ENCODE assay signal across 8 mouse cellular contexts in the genomic region with DNA sequence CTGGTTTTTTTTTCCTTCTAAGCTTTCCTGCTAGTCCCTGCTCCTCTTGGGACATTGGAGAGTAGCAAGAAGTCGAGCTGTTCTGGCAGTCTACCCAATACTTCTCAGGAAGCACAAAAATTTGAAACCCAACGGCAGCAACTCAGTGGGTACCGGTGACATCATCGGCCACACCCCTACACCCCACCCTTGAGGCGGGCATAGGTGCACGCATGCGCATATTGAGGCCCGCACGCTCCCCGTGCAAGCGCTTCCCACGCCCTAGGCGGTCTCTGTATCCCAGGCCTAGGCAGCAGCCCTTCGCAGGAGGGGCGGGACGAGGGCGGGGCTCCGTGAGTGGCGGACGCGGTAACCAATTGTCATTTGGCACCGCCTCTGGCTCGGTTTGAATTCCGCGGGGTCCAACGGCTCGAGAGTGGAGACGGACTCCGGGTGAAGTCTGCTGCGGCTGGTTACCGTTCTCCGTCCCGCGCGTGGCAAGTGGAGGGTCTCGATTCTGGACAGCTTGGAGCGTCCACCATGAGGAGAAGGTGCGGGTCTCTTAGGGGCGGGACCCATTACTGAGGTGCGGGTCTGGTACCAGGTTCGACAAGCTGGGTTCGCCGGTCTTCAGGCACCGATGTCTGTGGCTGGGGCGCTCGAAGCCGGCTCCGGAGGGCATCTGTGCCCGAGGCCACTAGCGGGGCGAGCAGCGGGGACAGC. TPM values are rescaled to one million over a fixed set of nuclear protein-coding genes. Genes with fewer than 3 reads are reported as not detected.
A peak's percentile ranks its signal among the peaks of the same experiment; 100 is the strongest.
DNase-seq lines count a peak whose midpoint lies in the region; ATAC-seq and TF ChIP-seq lines count a peak whose summit lies in the region.

A gene (plus strand): TSS at position 389 of the 702 bp plus-strand sequence.

- peaks cover 28% of the 10 kb centered on the region for H3K36me3 ChIP-seq in heart, embryonic 12.5 days
- H3K36me3 ChIP-seq in kidney, postnatal 0 days (ENCODE audit: insufficient read depth, low read length): 0 out of 2 replicates have a peak, but pooled peaks cover 3% of the 10 kb centered on the region
- peaks cover 3% of the 10 kb centered on the region; the same call in 1 of the 2 replicates for H3K36me3 ChIP-seq in liver, embryonic 11.5 days (ENCODE audit: control insufficient read depth, insufficient read depth, low read length)
- peaks cover 2% of the 10 kb centered on the region; the same call in 1 of the 2 replicates for H3K36me3 ChIP-seq in stomach, embryonic 14.5 days (ENCODE audit: control insufficient read depth, insufficient read depth, low read length)

- H3K27me3 ChIP-seq in heart, embryonic 12.5 days (replicated peaks): no peaks in the 10 kb centered on the region
- no peaks in the 10 kb centered on the region for H3K27me3 ChIP-seq in kidney, postnatal 0 days (ENCODE audit: insufficient read depth, low read length)
- H3K27me3 ChIP-seq in liver, embryonic 11.5 days (replicated peaks; ENCODE audit: control insufficient read depth, insufficient read depth, low read length): no peaks in the 10 kb centered on the region
- no peaks in the 10 kb centered on the region for H3K27me3 ChIP-seq in stomach, embryonic 14.5 days (ENCODE audit: control insufficient read depth, insufficient read depth, low read length)

- DNase-seq in CD4-positive helper T cell, adult 2 months (ENCODE audit: low read depth, low spot score): peak; percentile 98
- peak; percentile 92 for DNase-seq in brain, embryonic 18.5 days (ENCODE audit: low read depth, low spot score)
- DNase-seq in kidney, postnatal 0 days (ENCODE audit: low spot score): peak; percentile 98
- peak; percentile 99 for DNase-seq in liver, embryonic 11.5 days (ENCODE audit: low spot score)
- peak; percentile 99 for DNase-seq in naive thymus-derived CD4-positive, alpha-beta T cell, adult 2 months (ENCODE audit: low read depth)

- TF ChIP-seq CTCF in kidney, postnatal 0 days (IDR thresholded peaks at IDR 0.05; ENCODE audit: low read depth): no peak

- H3K9me3 ChIP-seq in heart, embryonic 12.5 days (replicated peaks): no peaks in the 10 kb centered on the region; the same call in 1 of the 2 replicates
- H3K9me3 ChIP-seq in kidney, postnatal 0 days (replicated peaks; ENCODE audit: low read length): no peaks in the 10 kb centered on the region
- no peaks in the 10 kb centered on the region for H3K9me3 ChIP-seq in liver, embryonic 11.5 days (ENCODE audit: control insufficient read depth, low read length)
- no peaks in the 10 kb centered on the region for H3K9me3 ChIP-seq in stomach, embryonic 14.5 days (ENCODE audit: control insufficient read depth, low read depth, low read length)

- peak within 1 kb of the TSS; percentile 87 for H3K9ac ChIP-seq in heart, embryonic 12.5 days
- H3K9ac ChIP-seq in kidney, postnatal 0 days (ENCODE audit: low read depth, low read length): peak within 1 kb of the TSS; percentile 75
- H3K9ac ChIP-seq in liver, embryonic 11.5 days (ENCODE audit: low read depth, low read length): peak within 1 kb of the TSS; percentile 98
- H3K9ac ChIP-seq in stomach, embryonic 14.5 days (replicated peaks; ENCODE audit: low read depth, low read length): peak within 1 kb of the TSS; percentile 55

- H3K27ac ChIP-seq in heart, embryonic 12.5 days (ENCODE audit: poor library complexity, severe bottlenecking): peak within 1 kb of the TSS; percentile 83
- H3K27ac ChIP-seq in kidney, postnatal 0 days: peak within 1 kb of the TSS; percentile 71
- H3K27ac ChIP-seq in liver, embryonic 11.5 days (ENCODE audit: low read depth, low read length): peak within 1 kb of the TSS; percentile 92
- H3K27ac ChIP-seq in stomach, embryonic 14.5 days (ENCODE audit: low read length): peak within 1 kb of the TSS; percentile 74

- peaks cover 19% of the 10 kb centered on the region for H3K4me1 ChIP-seq in heart, embryonic 12.5 days (replicated peaks)
- H3K4me1 ChIP-seq in kidney, postnatal 0 days (replicated peaks; ENCODE audit: insufficient read depth, low read length): no peaks in the 10 kb centered on the region
- H3K4me1 ChIP-seq in liver, embryonic 11.5 days (replicated peaks; ENCODE audit: control insufficient read depth, insufficient read depth, low read length): peaks cover 18% of the 10 kb centered on the region
- H3K4me1 ChIP-seq in stomach, embryonic 14.5 days (ENCODE audit: control insufficient read depth, insufficient read depth, low read length): peaks cover 3% of the 10 kb centered on the region

- peak within 1 kb of the TSS; percentile 93 for H3K4me3 ChIP-seq in heart, embryonic 12.5 days
- H3K4me3 ChIP-seq in kidney, postnatal 0 days (replicated peaks; ENCODE audit: low read depth, low read length): peak within 1 kb of the TSS; percentile 73
- H3K4me3 ChIP-seq in liver, embryonic 11.5 days (ENCODE audit: low read depth, low read length): peak within 1 kb of the TSS; percentile 98
- H3K4me3 ChIP-seq in stomach, embryonic 14.5 days (ENCODE audit: low read depth, low read length): peak within 1 kb of the TSS; percentile 46

- ATAC-seq in erythroid progenitor cell, adult 5-6 weeks (replicated peaks; ENCODE audit: low FRiP score, poor library complexity, severe bottlenecking): peak; percentile 92
- ATAC-seq in heart, embryonic 12.5 days (ENCODE audit: insufficient number of reproducible peaks, low FRiP score): peak; percentile 99
- ATAC-seq in kidney, postnatal 0 days (replicated peaks; ENCODE audit: low FRiP score, low read depth): peak; percentile 99
- peak; percentile 99 for ATAC-seq in liver, embryonic 11.5 days (replicated peaks; ENCODE audit: low FRiP score)
- peak; percentile 99 for ATAC-seq in stomach, embryonic 14.5 days (ENCODE audit: insufficient number of reproducible peaks, insufficient read depth, low FRiP score, low read depth)

- peak within 1 kb of the TSS; percentile 79 for H3K4me2 ChIP-seq in heart, embryonic 12.5 days
- H3K4me2 ChIP-seq in kidney, postnatal 0 days (ENCODE audit: low read length): peak within 1 kb of the TSS; percentile 87
- peak within 1 kb of the TSS; percentile 87 for H3K4me2 ChIP-seq in liver, embryonic 11.5 days
- peak within 1 kb of the TSS; percentile 45 for H3K4me2 ChIP-seq in stomach, embryonic 14.5 days (replicated peaks; ENCODE audit: low read depth, low read length)

- under 1% methylated on average over 52 of the region's 52 CpGs for WGBS in heart, embryonic 12.5 days
- under 1% methylated on average over 52 of the region's 52 CpGs for WGBS in kidney, postnatal 0 days
- WGBS in liver, embryonic 11.5 days: 1% methylated on average over 52 of the region's 52 CpGs
- WGBS in stomach, embryonic 14.5 days: under 1% methylated on average over 51 of the region's 52 CpGs

RNA-seq across cellular contexts. Expression of the gene that starts here (rescaled TPM):
- total RNA-seq in erythroid progenitor cell, adult 5-6 weeks (2015; ENCODE audit: low replicate concordance): 893 and 1,097 TPM in 2 replicates
- total RNA-seq in erythroid progenitor cell, adult 5-6 weeks (2017; ENCODE audit: low replicate concordance): 1,788 and 2,160 TPM in 2 replicates
- polyA plus RNA-seq in heart, embryonic 12.5 days (2016; fragmentation: Nextera tagmentation; extraction: Ambion mirVana): 137 and 152 TPM in 2 replicates
- polyA plus RNA-seq in kidney, postnatal 0 days (2015; fragmentation: Nextera tagmentation; extraction: Ambion mirVana): 53.8 and 59.6 TPM in 2 replicates
- 148 and 178 TPM in 2 replicates for polyA plus RNA-seq in liver, embryonic 11.5 days (2014; fragmentation: Nextera tagmentation; extraction: Ambion mirVana)
- 159 and 167 TPM in 2 replicates for polyA plus RNA-seq in stomach, embryonic 14.5 days (2014; fragmentation: Nextera tagmentation; extraction: Ambion mirVana)

Comparison
In these comparisons a context has a peak if more than half of its experiments do, and no peak if none do; other contexts are left out.
1. Peak in every context shown above with its lines: DNase-seq, ATAC-seq, H3K4me3 ChIP-seq and H3K27ac ChIP-seq.
2. H3K4me3 ChIP-seq: peak in every context shown above with its lines; median percentile 98 in liver, embryonic 11.5 days; 93 in heart, embryonic 12.5 days; 73 in kidney, postnatal 0 days; 46 in stomach, embryonic 14.5 days.